Mouse (Mus musculus) yolk sac, embryonic 10.5 days (tissue): ENCODE measurements around the gene Gm4340.
"Not testable (repeated sequence)": the region's sequence is repeated elsewhere in the genome, so short reads cannot be mapped to it uniquely, and the experiment has no call there.

Experiments
- DNase-seq: peaks from one replicate; pipeline ENCODE4 v3.0.0-alpha.2; 2017; ENCODE audit warnings: low spot score

The Gm4340 gene

GRCm38 (mm10) chr10:104193742-104194141 lies at the start of gene Gm4340:
TSS of gene Gm4340 (plus strand) at chr10:104194042.
- not testable (repeated sequence) for DNase-seq

DNA sequence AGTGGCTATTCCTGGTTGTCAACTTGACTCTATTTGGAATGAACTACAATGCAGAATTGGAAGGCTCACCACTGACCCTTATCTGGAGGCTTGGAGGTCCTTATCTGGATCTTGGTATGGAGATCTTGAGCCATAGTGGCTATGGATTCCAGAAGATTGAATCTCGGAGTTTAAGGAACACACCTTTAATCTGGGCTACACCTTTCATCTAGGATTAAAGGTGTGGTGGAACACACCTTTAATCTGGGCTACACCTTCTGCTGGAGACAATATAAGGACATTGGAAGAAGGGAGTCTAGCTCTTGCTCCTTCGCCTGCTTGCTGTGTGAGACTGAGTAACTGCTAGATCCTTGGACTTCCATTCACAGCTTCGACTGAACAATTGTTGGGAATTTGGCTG lies 42.6 kb upstream of the Gm4340 start, which contains the start of gene Gm6763:
Gm6763 (plus strand) TSS at position 301 of the 400 bp plus-strand sequence.
- not testable (repeated sequence) for DNase-seq

GRCm38 (mm10) chr10:104159706-104160105 lies 34.1 kb upstream of the Gm4340 start, which contains the start of gene Gm8764:
TSS of gene Gm8764 (plus strand) at chr10:104160006.
- DNase-seq = not testable (repeated sequence)

DNA sequence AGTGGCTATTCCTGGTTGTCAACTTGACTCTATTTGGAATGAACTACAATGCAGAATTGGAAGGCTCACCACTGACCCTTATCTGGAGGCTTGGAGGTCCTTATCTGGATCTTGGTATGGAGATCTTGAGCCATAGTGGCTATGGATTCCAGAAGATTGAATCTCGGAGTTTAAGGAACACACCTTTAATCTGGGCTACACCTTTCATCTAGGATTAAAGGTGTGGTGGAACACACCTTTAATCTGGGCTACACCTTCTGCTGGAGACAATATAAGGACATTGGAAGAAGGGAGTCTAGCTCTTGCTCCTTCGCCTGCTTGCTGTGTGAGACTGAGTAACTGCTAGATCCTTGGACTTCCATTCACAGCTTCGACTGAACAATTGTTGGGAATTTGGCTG lies 25.6 kb upstream of the Gm4340 start, which contains the start of gene Gm21304:
Gm21304 (plus strand) TSS at position 301 of the 400 bp plus-strand sequence.
- not testable (repeated sequence) for DNase-seq

- DNase-seq = not testable (repeated sequence)
These were observed 17.1 kb upstream of the Gm4340 start, which contains the start of gene Gm21312 for GRCm38 (mm10) chr10:104176724-104177123. TSS of gene Gm21312 (plus strand) at chr10:104177024.

- DNase-seq = not testable (repeated sequence)
These were observed 8.6 kb upstream of the Gm4340 start, which contains the start of gene Gm20765 for GRCm38 (mm10) chr10:104185233-104185632. TSS of gene Gm20765 (plus strand) at chr10:104185533.

- DNase-seq = no peak
These were observed 15.8 kb downstream of the Gm4340 start for GRCm38 (mm10) chr10:104209655-104210054.

DNA sequence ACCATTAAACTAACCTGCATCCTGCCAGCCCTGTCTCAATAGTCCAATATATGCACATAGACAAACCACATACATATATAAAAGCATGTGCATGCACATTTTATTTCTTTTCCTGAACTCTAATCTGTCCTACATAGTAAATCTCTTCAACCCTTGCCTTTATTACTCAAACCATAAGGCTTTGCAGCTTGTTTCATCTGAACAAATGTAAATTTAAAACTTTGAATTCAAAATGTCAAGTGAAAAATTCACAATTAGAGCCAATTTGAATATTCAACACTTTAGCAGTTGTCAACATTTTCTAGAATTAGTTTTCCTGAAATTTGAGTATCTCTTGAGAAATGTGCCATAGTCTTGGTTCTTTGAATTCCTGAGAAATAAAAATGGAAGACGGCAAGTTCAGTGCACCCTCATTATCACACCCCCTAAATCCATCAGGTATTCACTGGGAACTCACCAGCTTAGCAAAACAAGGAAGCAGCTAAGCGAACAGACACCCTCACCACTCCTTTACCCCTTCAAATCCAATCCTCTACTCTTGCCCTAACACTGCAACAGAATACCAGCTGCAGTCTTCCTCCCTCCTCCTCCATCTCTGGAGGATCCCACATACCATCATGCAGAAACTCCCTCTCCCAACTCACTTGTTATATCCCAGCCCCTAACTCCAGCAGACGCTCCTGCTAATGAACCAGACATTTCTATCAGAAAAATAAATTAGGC lies 16.6 kb downstream of the Gm4340 start:
- no peak for DNase-seq

DNA sequence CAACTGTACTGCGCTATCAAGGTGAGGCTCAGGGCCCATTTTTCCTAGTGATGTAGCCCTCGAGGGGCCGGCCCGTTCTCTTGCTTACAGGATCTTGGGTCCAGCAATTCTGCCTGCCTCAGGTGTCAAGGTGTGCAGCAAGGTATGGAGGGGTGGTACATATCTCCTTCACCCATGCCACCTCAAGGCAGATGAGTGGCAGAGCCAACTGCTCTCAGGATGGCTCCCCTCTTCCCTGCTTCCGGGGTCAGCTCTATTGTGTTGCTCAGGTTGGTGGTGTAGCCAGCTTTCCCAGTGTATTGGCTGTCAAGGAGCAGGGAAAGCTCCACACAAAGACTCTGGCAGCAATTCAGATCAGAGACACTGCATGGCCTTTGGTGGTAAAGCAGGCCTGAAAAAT lies 20.7 kb downstream of the Gm4340 start:
- no peak for DNase-seq

- no peak for DNase-seq
These were observed 26.6 kb downstream of the Gm4340 start for GRCm38 (mm10) chr10:104220303-104221021.
